Mouse (Mus musculus): ENCODE results near the gene Myo18a.

Gene Myo18a

GRCm38 (mm10) chr11:77835109-77835508 is 72.1 kb downstream of the Myo18a start:
- in situ Hi-C loops (cut with MboI, MseI), result no loop called here

GRCm38 (mm10) chr11:77836290-77836689 is 73.2 kb downstream of the Myo18a start:
- in situ Hi-C loops (cut with MboI, MseI), result no loop called here

DNA sequence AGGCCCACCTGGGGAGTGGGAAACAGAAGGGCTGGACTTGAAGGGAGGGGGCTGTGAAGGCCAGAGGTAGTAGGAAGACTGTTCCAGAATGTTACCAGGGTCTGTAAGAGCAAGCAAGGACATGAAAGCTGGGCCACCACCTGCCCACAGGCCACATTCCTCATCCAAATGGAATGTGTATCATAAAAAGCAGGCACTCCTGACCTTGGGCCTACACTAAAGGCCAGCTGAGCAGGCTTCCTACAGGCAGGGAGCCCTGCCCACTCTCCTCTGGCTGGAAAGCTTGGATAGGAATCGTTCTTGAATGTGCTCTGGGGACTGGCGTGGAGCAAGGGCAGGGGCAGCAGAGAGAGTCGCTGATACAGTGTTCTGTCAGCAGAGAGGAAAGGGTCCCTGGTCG is 73.7 kb downstream of the Myo18a start:
- in situ Hi-C loops (cut with MboI, MseI), result no loop called here

GRCm38 (mm10) chr11:77837856-77838255 is 74.8 kb downstream of the Myo18a start:
- in situ Hi-C loops (cut with MboI, MseI), result no loop called here

GRCm38 (mm10) chr11:77840523-77841245 is 77.6 kb downstream of the Myo18a start:
- in situ Hi-C loops (cut with MboI, MseI), result no loop called here

DNA sequence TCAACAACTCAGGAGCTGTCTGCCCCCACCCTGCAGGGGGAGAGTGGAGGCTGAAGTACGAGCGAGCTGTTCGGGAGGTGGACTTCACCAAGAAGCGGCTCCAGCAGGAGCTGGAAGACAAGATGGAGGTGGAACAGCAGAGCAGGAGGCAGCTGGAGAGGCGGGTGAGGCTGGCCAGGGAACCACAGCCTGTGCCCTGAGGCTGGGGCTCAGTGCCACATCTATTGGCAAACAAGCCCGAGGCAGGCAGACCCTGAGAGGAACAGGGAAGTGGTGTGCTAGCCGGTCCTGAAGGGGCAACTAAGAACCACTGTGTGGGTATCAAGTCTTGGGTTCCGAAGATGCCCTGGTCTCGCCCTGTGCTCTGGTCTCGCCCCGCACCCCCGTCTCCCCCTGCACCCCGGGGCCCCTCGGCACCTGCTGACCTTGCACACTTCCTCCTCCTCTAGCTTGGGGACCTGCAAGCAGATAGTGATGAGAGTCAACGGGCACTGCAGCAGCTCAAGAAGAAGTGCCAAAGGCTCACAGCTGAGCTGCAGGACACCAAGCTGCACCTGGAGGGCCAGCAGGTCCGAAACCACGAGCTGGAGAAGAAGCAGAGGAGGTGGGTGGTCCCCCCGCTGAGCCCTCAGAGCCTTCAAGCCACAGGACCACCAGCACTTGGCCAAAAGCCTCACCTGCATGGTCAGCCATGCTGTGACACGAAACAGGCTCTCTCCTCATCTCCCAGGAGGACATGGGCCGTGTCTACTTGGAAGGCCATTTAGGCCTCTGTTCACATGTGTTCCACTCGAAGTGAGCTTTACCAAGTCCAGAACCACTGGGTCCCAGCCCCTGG is 80.2 kb downstream of the Myo18a start:
- in situ Hi-C loops (cut with MboI, MseI), result no loop called here

GRCm38 (mm10) chr11:77843906-77844200 is 80.8 kb downstream of the Myo18a start:
- in situ Hi-C loops (cut with MboI, MseI), result no loop called here

GRCm38 (mm10) chr11:77847599-77848128 is 84.6 kb downstream of the Myo18a start:
- in situ Hi-C loops (cut with MboI, MseI), result loop anchor here (5.0 kb wide), 1 partner anchor 65 kb away; no protein-coding TSS in a partner anchor

GRCm38 (mm10) chr11:77848131-77848530 is 85.1 kb downstream of the Myo18a start:
- in situ Hi-C loops (cut with MboI, MseI), result loop anchor here (5.0 kb wide), 1 partner anchor 64 kb away; no protein-coding TSS in a partner anchor

- in situ Hi-C loops (cut with MboI, MseI), result loop anchor here (5.0 kb wide), 1 partner anchor 63 kb away; no protein-coding TSS in a partner anchor
These were observed 86.1 kb downstream of the Myo18a start for GRCm38 (mm10) chr11:77849151-77849550.

DNA sequence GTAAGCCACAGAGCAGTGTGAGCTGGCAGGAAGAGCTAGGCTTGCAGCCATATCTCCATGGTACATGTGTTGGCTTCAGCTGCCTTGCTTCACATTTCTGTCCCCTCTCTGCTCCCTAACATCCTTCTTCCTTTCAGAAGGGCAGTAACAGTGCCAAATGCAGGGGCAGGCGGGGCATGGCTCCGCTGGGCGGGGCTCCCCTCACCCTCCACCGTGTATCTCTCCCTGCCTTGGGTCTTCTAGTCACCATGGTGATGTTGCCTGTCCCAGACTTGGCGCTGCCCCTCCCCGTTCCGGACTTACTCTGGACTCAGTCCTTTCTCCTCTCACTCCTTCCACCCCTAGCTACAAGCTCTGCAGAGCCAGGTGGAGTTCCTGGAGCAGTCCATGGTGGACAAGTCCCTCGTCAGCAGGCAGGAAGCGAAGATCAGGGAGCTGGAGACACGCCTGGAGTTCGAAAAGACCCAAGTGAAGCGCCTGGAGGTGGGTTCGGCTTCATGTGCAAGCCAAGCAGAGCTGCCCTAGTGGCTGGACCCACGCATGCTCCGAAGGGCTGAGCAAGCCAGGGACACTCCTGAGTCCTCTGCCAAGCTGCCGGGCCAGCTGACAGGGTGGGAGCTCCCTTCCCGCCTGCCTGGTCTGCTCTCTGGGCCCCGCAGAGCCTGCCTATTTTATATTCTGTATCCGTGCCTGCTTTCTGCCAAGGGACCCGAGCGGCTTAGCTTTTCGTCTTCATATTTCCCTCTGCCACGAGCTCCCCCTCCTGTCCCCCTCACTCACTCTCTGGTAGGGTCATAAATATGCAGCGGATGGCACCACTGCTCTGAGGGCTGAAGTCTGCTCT is 87.6 kb downstream of the Myo18a start:
- in situ Hi-C loops (cut with MboI, MseI), result no loop called here

DNA sequence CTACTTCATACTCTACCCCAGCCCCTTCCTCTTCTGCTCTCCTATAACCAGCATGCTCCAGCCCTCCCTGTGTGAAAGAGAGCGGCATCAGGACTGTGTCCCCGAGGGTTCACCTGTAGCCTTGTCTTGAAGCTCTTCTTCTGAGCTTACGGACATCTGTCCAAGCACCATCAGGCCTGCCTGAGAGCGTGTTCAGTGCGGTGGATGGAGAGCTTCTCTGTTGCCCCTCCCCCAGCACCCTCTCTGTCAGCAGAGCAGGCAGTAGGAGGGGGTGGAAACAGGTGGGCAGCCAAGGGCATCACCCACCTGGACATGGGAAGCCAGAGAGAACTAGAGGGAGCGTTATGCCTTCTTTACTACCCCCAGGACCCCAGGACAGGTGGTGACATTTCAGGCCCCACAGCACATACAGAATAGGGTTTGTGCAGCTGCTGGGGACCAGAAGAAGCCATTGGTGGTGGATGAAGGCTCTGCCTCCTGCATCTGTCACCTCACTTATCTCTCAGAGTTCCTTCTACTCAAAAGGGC is 88.5 kb downstream of the Myo18a start:
- in situ Hi-C loops (cut with MboI, MseI), result no loop called here

DNA sequence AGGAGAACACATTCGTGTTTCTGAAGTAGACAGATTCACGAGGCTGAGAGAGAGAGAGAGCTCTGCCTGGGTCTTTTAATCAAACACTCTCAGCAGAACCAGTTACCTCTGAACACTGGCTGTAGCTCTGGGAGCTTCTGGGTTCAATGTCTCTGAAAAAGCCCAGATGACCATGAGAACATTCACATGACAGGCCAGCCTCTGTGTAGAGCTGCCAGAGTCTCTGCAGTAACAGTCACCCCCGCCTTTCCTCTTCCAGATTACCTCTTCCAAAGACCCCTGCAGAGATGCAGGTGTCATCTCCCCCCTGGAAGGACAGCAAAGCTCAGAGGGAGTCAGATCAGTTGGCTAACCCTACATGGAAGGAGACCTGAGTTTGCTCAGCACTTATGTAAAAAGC is 89.1 kb downstream of the Myo18a start:
- in situ Hi-C loops (cut with MboI, MseI), result no loop called here

DNA sequence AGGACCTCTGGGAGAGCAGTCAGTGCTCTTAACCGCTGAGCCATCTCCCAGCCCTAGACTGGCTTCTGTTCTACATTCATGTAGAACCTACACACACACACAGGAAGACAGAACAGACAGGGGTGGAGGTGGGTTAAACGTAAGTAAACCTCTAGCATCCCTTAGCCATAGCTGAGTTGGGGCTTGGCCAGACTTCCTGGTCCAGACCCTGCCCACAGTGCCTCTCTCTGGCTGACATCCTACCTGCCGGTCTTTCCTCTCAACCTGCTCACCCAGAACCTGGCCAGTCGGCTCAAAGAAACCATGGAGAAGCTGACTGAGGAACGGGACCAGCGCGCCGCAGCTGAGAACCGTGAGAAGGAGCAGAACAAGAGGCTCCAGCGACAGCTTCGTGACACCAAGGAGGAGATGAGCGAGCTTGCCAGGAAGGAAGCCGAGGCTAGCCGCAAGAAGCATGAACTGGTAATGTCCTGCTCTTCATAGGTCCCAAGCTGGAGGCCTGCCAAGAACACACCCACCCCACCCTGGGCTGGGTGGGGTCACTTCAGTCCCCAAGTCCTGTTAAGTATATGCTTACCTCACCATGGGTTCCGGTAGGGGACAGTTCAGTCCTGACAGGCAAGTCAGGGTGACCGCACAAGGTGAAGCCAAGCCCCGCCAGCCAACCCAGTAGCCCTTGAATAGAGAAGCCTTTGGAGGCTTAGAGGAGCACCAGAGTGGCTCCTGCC is 90.1 kb downstream of the Myo18a start:
- in situ Hi-C loops (cut with MboI, MseI), result no loop called here

GRCm38 (mm10) chr11:77854641-77855040 is 91.6 kb downstream of the Myo18a start:
- in situ Hi-C loops (cut with MboI, MseI), result no loop called here

- in situ Hi-C loops (cut with MboI, MseI), result no loop called here
These were observed 92.3 kb downstream of the Myo18a start for GRCm38 (mm10) chr11:77855396-77855795.

- in situ Hi-C loops (cut with MboI, MseI), result no loop called here
These were observed 94.0 kb downstream of the Myo18a start for GRCm38 (mm10) chr11:77857089-77857488.

DNA sequence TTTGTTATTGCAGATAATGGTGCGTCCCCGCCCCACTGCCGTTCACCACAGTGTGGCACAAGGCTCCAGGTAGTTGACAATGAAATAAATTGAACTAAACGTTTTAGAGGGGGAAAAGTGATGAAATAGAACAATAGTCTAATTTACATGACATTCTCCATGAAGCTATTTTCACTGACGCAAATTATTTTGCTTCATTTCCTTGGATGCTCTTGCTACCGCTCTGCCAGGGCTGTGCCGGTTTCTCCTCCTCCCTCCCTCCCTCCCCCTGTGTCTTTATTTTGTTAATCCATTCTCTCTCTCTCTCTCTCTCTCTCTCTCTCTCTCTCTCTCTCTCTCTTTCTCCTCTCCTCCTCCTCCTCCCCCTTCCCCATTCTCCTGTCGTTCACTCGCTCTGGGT is 95.5 kb downstream of the Myo18a start:
- in situ Hi-C loops (cut with MboI, MseI), result no loop called here

GRCm38 (mm10) chr11:77860947-77861346 is 97.9 kb downstream of the Myo18a start:
- in situ Hi-C loops (cut with MboI, MseI), result loop anchor here (10.0 kb wide), 1 partner anchor 1826 kb away; no protein-coding TSS in a partner anchor

- in situ Hi-C loops (cut with MboI, MseI), result loop anchor here (10.0 kb wide), 1 partner anchor 1828 kb away; no protein-coding TSS in a partner anchor
These were observed 99.8 kb downstream of the Myo18a start for GRCm38 (mm10) chr11:77862887-77863286.

- in situ Hi-C loops (cut with MboI, MseI), result loop anchor here (10.0 kb wide), 1 partner anchor 1830 kb away; no protein-coding TSS in a partner anchor
These were observed 101.7 kb downstream of the Myo18a start for GRCm38 (mm10) chr11:77864771-77865170.
